Mouse (Mus musculus) embryo, embryonic 9.5 days (tissue): ENCODE measurements around the gene Pdcd6.

ENCODE experiments used
- DNase-seq: peaks from one replicate; pipeline ENCODE4 v3.0.0-alpha.2; 2017; ENCODE audit errors: extremely low spot score

Pdcd6 gene

DNA sequence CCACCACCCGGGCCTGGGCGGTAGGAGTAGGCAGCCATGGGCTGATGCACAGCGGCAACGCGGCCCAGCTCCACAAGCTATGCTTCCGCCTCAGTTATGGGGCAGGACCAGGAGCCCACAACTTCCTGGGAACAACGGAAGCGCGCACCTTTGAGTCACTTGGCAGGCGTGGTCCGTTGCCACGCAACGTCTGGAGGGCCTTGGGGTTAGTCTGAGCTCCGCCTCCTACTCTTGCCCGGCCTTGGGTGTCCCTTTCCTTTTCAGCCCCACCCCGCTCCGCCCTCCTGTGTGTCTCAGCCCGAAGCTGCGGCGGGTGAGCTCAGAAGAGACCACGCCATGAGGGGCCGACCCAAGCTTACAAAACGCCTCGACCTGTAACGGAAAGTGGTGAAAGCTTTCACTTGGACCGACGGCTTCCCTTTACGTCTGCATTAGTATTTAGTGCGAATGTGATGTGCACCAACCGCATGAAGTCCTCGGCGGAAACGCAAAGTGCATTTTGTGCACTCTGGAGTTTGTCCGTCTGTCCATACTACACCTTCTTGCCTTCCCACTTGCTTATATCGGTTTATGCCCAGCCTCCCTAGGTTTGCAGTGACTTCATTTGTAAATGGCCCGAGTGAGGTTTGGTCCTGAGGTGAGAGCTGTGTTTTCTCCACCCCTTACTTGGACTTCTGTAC is at the start of gene Pdcd6:
Gene Pdcd6, minus strand, starts transcription at position 411 of the 680 bp plus-strand sequence.
- peak; percentile 91 for DNase-seq

- no peak for DNase-seq
Observed at GRCm38 (mm10) chr13:74363859-74364235, 46.5 kb upstream of the Pdcd6 start, which contains the start of gene Lrrc14b. Lrrc14b (minus strand) TSS chr13:74364005.

GRCm38 (mm10) chr13:74363176-74363858 is 45.9 kb upstream of the Pdcd6 start:
- DNase-seq: no peak

DNA sequence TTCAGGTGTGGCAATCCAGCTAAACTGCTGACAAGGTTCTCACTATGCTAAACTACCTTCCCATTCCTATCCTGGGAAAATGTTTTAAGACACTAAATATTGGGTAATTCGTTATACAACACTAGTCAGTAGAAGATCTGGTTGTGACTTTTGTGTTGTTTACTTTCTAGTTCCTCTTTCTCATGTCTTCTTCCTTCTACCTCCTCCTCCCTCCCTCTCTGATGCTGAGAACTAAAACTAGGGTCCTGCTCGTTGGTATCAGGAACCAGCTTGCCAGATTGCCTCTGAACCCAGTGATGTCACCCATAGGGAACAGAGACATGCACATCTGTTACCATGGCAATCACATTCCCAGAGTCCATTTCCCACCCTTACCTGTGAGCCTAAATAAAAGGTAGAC is 44.8 kb upstream of the Pdcd6 start:
- no peak for DNase-seq

- DNase-seq: no peak
Observed at GRCm38 (mm10) chr13:74356491-74356890, 39.1 kb upstream of the Pdcd6 start.

GRCm38 (mm10) chr13:74350435-74350906 is 33.1 kb upstream of the Pdcd6 start:
- DNase-seq: no peak

DNA sequence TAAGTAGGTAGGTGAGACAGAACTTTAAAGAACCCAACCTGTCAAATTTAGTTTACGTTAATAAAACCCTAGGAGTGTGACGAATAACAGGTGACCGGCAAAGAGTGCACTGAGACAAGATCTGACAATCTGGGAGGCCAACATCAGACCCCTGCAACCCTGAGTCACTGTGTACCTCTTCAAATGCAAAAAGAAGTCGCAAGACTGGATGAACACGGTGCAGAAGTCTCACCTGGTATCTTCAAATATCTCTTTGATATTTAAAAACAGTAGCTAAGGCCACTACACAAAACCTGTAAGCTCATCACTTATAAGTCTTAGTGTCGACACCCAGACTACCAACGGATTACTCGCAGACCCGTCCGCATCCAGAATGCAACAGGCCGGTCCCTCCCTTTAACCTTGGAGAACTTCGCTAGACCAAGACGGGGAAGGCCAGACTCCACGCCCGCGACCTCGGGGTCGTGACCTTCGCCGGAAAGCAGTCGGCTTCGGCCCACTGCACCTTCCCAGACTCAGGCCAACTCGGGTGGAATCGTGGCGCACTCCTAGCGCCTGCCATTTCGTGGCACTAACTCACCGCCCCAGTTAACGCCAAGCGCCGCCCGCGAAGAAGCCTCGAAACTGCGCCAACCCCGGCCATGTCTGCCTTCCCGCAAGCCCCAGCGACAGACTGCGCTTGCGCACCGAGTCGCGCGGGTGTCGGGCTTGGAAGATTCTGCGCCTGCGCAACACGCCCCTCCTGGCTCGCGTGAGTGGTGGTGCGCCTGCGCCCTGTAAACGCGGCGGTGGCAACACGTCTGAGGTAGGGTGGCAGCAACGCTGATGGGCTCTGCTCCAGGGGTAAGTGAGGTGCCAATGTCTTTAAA is 32.4 kb upstream of the Pdcd6 start, which contains the start of the genes Sdha and Ccdc127:
Gene Sdha, minus strand, starts transcription at position 715 of the 869 bp plus-strand sequence.
Gene Ccdc127, plus strand, starts transcription at position 744 of the 869 bp plus-strand sequence.
- DNase-seq: peak; percentile 96

- DNase-seq: peak; percentile 32
Observed at GRCm38 (mm10) chr13:74341036-74341435, 23.7 kb upstream of the Pdcd6 start.

- no peak for DNase-seq
Observed at GRCm38 (mm10) chr13:74329321-74329720, 11.9 kb upstream of the Pdcd6 start.

GRCm38 (mm10) chr13:74316789-74317169 is 601 bp downstream of the Pdcd6 start:
- DNase-seq: no peak

GRCm38 (mm10) chr13:74316386-74316785 is 994 bp downstream of the Pdcd6 start:
- no peak for DNase-seq

DNA sequence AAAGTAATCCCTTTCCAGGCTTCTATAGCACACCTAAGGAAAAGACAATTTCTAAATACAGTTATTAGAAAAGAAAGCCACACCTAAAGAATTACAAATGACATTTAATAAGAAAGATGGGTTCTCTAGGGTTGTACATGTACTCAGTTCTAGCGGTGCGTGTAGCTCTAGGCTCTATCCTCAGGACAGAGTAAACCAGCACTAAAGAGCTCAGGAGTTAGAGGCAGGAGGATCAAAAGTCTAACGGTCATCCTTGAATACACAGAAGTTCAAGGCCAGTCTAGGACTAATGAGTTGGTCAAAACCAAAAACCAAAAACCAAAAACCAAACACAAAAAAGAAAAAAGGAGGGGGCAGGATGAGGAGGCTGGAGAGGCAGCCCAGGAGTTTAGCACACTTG is 2.8 kb downstream of the Pdcd6 start:
- DNase-seq: no peak

- no peak for DNase-seq
Observed at GRCm38 (mm10) chr13:74305780-74306179, 11.6 kb downstream of the Pdcd6 start.

DNA sequence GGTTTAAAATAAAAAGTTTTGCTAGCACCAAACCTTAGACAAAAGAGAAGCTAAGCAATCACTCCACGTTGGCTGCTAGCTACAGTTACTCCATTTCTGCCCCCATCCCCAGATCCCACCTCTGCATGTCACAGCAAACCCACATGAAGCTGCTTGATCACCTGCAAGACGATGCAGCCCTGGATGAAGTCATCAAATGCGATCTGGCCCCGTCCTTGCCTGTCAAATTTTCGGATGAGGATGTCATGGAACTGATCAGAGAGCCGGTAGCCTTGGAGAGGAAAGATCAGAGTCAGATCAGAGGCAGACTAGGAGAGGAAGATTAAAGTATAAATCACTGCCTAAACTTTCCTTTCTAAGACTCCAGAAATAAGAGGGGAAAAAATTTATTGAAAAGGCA is 12.0 kb downstream of the Pdcd6 start:
- no peak for DNase-seq

GRCm38 (mm10) chr13:74302050-74303037 is 15.0 kb downstream of the Pdcd6 start:
- no peak for DNase-seq

GRCm38 (mm10) chr13:74301607-74301984 is 15.8 kb downstream of the Pdcd6 start:
- no peak for DNase-seq

DNA sequence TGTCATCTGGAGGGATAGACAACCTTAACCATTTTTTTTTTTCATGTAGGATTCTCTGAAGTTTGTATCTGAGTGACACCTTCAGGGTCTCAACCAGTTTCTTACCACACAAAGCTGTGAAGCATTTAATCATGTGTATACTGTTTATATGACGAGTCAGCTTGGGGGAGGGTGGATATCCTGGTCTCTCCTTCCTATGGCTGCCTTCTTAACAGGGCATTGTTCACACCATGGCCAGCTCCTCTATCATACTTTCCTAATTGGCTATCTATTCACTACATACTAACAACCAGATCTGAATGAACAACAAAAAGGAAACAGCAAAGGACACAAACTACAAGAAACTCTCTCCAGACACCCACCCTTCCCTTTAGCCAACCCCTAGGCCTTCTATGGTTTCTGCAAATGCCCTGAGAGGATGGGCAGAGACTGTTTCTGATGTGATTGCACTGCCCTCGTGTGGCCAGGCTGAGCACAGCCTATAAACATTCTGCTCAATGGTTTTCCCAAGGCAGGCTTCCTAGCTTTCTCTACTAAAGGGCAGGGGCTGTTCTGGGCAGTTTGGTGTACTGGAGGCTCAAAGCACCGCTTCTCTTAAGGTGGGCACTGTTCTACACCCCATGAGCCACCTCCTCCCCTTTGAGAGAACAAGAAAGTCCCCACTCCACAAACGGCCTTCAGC is 16.3 kb downstream of the Pdcd6 start:
- peak; percentile 63 for DNase-seq

- DNase-seq: no peak
Observed at GRCm38 (mm10) chr13:74296376-74296775, 21.0 kb downstream of the Pdcd6 start.

DNA sequence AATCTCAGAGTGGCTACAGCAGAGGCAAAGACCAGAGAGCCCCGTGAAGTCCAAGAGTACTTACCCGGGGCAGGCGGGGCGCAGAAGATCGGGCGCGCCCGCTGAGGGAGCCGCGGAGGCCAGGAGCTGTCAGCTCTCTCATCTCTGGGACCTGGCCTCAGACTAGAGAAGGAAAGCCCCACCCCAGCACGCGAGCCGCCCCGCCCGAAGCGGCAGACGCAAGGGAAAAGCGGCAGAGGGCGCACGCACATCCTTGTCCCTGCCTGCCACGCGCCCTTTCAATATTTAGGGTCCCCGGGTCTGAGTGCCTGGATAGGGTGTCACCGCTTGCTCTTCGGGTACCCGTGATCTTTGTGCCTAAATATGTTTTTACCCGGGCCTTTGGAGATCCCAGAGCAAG is 25.2 kb downstream of the Pdcd6 start, which contains the start of gene Ahrr:
Gene Ahrr, minus strand, starts transcription at position 165 of the 400 bp plus-strand sequence.
- DNase-seq: peak; percentile 78

GRCm38 (mm10) chr13:74289646-74290045 is 27.7 kb downstream of the Pdcd6 start:
- no peak for DNase-seq
